Mouse (Mus musculus) retina, postnatal 1 day (tissue): ENCODE measurements around the gene Ankzf1.
A peak's percentile ranks its signal among the peaks of the same experiment; 100 is the strongest.

ENCODE experiments used
- DNase-seq: peaks from one replicate; pipeline ENCODE4 v3.0.0-alpha.2; 2012

Ankzf1 gene

DNA sequence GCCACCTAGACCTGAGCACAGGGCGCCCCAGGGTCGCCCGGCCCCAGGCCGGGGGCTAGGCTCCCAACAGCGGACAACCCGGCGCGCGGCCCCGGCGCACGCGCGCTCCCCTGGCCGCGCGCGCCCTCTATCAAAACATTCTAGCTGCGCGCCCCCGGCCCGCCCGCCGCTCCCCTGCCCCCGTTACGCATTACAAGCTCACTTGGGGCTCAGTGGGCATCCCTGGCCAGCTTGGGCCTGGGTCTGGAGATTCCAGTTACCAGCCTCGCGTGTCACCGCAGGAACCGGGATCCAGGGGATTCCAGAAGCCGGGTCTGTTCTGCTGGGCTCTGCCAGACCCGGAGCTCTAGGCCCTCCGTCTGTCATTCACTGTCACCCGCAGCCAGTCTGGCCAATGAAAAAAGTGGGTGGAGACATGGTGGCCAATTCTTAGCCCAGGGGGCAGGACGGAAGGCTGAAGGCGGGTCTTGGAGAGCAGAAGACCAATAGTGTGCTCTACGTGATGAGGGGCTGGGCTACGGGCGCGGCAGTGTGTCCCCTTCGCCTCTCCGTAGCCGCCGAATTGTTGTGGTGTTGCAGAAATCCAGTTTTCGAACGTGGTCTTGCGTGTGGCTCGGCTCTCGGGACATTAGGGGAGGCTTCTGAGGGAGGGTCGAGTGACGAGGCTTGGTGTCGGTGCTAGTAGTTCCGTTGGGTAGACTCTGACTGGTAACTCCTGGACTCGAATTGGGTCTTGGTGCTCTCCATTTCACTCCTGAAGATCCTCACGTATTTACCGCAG lies at the start of gene Ankzf1, which contains the start of gene Atg9a:
TSS of gene Ankzf1 (plus strand) at position 530 of the 781 bp plus-strand sequence.
TSS of gene Atg9a (minus strand) at position 575 of the 781 bp plus-strand sequence.
- DNase-seq: peak; percentile 99

- peak; percentile 97 for DNase-seq
These were observed 49.4 kb upstream of the Ankzf1 start, which contains the start of the genes Cnppd1 and Retreg2 for GRCm38 (mm10) chr1:75142301-75143261. Cnppd1 (minus strand) TSS chr1:75142711. Retreg2 (plus strand) TSS chr1:75142778.

DNA sequence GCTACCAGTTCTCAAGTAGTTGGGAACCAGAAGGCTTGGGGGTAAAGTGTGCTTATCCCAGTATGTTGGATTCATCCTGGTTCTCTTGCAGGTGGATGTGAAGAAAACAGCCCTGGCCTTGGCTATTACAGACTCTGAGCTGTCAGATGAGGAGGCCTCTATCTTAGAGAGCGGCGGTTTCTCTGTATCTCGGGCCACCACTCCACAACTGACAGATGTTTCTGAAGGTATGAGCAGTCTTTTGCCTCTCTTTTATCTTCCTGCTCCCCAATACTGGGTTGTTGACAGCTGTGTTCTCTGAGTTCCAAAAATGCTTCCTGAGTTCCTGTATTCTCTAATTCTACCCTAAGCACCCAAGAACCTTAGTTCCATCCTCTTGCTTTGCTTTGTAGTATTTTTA lies 46.4 kb upstream of the Ankzf1 start:
- no peak for DNase-seq

DNA sequence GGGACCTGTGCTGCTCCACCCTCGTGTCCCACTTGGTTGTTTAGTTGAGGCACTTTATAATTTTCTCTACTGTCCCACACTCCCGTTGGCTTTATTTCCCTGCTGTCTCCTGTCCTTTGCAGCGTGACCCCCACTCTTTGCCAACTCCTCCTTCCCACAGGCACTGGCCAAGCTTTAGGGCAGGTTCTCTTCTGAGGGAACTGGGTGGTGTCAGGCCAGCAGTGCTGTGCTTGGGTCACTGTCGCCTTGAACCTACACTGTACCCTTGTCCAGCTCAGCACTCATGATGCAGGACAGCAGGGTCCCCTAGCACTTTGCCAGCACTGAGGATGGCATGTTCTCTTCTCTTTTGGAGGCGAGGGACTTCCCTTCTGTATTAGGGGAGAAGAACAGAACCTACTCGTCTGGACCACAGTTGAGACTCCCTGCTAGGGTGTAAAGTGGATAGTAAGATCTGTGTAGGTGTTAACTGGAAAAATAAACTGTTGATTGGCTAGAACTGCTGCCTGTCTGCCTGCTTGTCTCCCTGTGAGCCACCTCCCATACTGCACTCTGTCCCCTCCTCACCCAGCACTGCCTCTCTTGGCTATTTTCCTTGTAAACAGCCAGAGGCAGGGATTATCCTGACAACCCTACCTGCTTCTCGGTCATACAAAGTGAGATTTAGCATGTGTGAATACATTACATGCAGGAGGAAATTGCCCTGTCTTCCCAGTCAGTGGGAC lies 44.4 kb upstream of the Ankzf1 start:
- DNase-seq: no peak

DNA sequence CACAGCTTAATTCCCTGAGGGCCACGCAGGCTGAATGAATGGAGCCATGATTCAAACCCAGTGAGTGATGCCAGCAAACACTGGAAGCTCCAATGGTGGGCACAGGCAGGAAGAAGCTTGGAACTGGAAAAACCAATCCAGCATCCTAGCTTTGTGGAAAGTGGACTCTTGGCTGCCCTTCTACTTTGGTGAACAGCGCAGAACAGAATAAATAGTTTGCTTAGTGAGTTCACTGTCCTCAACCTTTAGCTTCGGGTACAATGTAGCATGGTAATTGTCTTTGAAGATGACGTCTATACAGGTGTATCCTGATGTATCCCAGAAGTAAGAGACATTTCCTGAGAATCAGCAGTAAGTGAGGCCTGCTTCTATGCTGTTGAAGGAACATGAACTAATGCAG lies 43.2 kb upstream of the Ankzf1 start:
- no peak for DNase-seq

DNA sequence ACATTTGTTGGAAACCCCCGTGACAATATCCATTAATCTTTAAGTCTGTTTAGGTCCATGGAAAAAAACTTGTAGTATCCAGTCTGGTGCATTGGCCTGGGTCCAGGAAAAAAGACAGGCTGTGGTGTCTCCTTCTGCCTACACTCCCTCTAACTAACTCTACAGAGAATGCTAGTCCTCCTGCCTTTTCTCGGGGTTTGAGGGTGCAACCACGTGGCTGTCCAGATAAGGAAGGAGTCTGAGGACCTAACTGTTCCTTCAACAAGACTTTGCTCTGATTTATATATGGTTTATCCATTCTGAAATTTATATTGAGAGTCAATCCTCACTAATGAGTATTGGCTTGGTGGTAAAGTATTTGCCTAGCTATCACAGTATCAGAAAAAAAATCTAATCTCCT lies 36.1 kb upstream of the Ankzf1 start:
- no peak for DNase-seq

GRCm38 (mm10) chr1:75158990-75159389 lies 33.0 kb upstream of the Ankzf1 start:
- no peak for DNase-seq

GRCm38 (mm10) chr1:75159540-75160255 lies 32.3 kb upstream of the Ankzf1 start:
- DNase-seq: no peak

GRCm38 (mm10) chr1:75160256-75160617 lies 31.7 kb upstream of the Ankzf1 start:
- DNase-seq: no peak

GRCm38 (mm10) chr1:75168093-75168471 lies 23.9 kb upstream of the Ankzf1 start:
- no peak for DNase-seq

GRCm38 (mm10) chr1:75168472-75169464 lies 23.2 kb upstream of the Ankzf1 start, which contains the start of gene Zfand2b:
Zfand2b (plus strand) TSS chr1:75168646.
- peak; percentile 97 for DNase-seq

DNA sequence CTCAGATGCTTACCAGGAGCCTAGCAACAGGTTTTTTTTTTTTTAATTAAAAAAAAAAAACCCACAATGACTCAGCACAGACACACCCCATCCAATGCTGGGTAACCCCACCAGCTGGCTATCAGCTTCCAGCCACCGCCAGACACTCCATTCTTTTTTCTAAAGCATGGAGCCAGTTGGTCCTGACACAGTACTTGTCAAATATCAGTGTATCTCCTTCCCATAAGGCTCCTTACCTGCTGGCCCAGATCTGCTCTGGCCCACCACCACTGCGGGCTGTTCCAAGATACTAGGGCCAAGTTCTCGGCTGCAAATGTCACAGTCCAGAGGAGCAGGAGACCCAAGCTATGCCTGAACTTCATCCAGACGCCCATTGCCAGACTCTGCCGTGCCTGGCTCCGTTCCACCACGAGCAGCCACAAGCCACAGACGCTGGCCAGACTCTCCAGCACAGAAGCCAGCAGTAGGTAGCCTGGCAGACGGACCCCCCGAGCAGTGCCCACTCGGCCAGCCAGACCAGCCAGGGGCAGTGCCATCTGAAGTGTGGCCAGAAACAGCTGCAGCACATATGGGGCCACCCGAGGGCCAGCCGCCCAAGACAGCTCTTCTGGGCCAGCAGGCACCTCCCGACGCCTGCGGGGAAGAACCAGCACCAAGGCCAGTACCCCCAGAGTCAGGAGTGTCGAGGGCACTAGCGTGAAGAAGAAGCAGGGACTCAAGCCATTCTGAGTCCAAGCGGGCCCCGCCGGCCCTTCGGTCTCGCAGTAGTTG lies 12.4 kb upstream of the Ankzf1 start:
- peak; percentile 1 for DNase-seq

DNA sequence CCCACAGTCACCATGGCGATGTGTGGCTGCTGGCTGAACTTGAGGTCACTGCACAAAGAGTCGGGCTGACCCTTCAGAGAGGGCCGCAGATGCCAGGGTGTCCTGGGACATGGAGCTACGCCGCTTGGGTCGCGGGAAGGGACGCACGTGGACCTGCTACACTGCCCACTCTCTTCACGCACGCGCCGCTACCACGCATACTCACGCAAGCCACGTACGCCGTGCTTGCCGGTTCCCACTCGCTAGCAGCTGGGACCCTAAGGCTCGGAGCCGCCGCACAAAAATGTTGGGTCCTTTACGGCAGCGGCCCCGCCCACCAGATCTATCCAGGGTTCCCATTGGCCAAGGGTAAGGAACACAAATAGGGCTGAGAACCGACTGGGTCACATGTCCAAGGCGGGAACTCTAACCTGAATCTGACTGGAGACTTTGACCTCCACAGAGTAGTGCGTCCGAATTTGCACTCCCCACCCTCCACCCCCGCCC lies 11.8 kb upstream of the Ankzf1 start, which contains the start of gene Abcb6:
TSS of gene Abcb6 (minus strand) at position 288 of the 486 bp plus-strand sequence.
- DNase-seq: peak; percentile 97

- DNase-seq: no peak
These were observed 11.2 kb upstream of the Ankzf1 start for GRCm38 (mm10) chr1:75180741-75181140.

DNA sequence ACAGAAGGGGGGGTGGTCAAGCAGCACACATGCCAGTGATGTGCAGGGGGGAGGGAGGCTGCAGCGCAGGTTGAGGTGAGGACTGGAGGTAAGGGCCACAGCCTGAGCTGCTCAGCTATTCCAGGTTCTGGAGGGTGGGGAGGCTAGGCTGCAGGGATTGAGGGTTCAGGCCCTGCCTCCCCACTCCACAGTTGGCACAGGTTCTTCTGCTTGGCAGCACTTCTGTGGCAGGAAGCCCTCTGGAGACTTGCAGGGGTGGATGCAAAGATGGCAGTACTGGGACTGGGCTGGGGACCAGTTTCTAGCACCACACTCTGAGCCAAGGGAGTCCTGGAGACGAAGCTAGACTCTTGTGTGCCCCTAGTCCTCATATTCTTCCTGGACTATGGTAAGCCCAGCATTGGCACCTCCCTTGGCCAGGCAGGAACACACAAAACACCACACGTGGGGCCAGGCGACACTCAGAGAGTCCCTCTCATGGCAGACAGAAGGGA lies 10.5 kb upstream of the Ankzf1 start:
- DNase-seq: no peak

- DNase-seq: no peak
These were observed 9.8 kb upstream of the Ankzf1 start for GRCm38 (mm10) chr1:75182160-75182559.

DNA sequence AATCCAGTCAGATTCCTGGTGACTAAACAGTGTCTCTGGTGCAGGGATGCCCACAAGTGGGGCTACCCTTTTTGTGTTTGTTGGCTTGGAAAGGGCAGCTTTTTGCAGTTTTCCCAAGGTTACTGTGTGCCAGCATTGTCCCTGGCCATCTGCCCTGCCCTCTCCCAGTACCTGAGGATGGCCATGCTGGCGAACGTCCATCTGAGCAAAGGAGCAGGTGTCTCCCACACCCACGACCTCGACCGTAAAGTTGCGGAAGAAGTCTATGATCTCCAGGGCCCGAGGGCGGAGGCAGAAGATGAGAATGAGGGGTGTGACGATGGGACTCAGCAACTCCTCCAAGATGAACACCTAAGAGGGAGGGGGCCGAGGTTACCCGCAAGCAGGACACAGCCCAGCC lies 6.5 kb upstream of the Ankzf1 start:
- DNase-seq: no peak

DNA sequence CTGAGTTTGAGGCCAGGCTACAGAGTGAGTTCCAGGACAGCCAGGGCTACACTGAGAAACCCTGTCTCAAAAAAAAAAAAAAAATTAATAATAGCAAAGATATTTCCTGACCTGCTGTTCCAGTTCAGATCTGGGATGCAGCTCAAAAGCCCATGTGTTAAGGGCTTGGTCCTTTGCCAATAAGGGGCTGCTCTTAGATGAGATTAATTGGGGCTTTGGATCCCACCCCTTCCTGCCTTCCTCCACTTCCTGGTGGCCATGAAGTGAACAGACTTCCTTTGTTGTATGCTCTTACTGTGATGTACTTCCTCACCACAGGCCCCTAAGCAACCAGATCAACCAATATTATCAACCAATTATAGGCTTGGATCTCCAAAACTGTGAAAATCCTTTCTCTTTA lies 4.8 kb upstream of the Ankzf1 start:
- no peak for DNase-seq

DNA sequence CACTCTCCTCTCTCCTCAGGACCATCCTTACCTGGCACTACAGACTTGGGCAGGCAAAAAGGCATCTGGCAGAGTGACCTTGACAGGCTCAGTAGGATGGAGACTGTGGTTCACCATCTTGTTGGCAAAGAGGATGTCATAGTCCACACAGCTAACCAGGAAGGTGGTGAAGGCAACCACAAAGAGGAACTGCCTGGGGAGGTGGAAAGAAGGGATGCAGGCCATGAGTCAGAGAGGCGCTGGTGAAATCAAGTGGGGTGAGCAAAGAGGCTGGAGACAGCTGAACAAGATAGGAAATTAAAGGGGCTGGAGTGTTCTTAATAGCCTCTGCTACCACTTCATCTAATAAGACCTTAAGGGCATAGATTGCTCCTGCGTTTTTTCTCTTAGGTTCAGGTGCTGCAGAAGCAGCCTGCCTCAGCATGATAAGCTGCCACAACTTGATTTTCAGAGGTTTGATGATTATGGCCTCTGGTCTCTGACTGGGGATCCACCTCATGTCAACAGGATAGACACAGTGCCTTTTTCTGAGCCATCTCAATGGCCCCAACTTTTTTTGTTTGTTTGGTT lies 4.0 kb upstream of the Ankzf1 start:
- DNase-seq: no peak
